Mouse (Mus musculus) T-helper 2 cell (primary cell): ENCODE results near the gene Pmfbp1.

Experiments used
- in situ Hi-C: fragments of 300-600 bp; cut with MboI, MseI; formaldehyde crosslinking; loops from one replicate; pipeline ENCODE4 v1.15.1; 2025; ENCODE audit warnings: high pct_unique_total_duplicates

Gene Pmfbp1

GRCm38 (mm10) chr8:109590901-109591300, 97.1 kb downstream of the Pmfbp1 start:
- in situ Hi-C loops = no loop called here

GRCm38 (mm10) chr8:109591367-109591766, 97.5 kb downstream of the Pmfbp1 start:
- in situ Hi-C loops = no loop called here

- in situ Hi-C loops = no loop called here
These were observed 98.3 kb downstream of the Pmfbp1 start for GRCm38 (mm10) chr8:109592164-109592563.
